Mouse (Mus musculus) lung, postnatal 0 days (tissue): ENCODE measurements around the gene Olfr1122.

Experiments used
- CTCF ChIP-seq: IDR thresholded peaks from 2 replicates; pipeline ENCODE4 v1.5.1; 2016; ENCODE audit warnings: antibody characterized with exemption, mild to moderate bottlenecking
- EP300 ChIP-seq: IDR thresholded peaks from 2 replicates; pipeline ENCODE4 v1.6.1; 2016; ENCODE audit warnings: antibody characterized with exemption, mild to moderate bottlenecking, control low read depth

GRCm38 (mm10) chr2:87429975-87430374 is 44.3 kb downstream of the Olfr1122 start, which contains the start of gene Olfr1124:
- TF ChIP-seq CTCF (no peak), EP300 (no peak)
